Mouse (Mus musculus): ENCODE data around the gene Fam83b. TPM values are rescaled to one million over a fixed set of nuclear protein-coding genes. Genes with fewer than 3 reads are reported as not detected.

Fam83b gene
- polyA plus RNA-seq, 1 experiment from 2014 or later, result 0.64 TPM

GRCm38 (mm10) chr9:76553115-76553514 is 13.8 kb downstream of the Fam83b start:
- Histone ChIP-seq H3K4me3 (no peak overlapping the region), H3K36me3 (no peaks in the 10 kb centered on the region), H3K27ac (no peak overlapping the region), H3K9me3 (no peaks in the 10 kb centered on the region), H3K27me3 (ENCODE audit: insufficient read depth, poor library complexity, severe bottlenecking) (no peaks in the 10 kb centered on the region), H3K4me1 (no peaks in the 10 kb centered on the region)
- 89% methylated on average over 1 of the region's 1 CpGs for WGBS
- no peak for DNase-seq (ENCODE audit: low spot score)

- peaks cover 3% of the 10 kb centered on the region; the same call in 1 of the 2 replicates for H3K4me1 ChIP-seq
- no peaks in the 10 kb centered on the region for H3K36me3 ChIP-seq
- H3K4me3 ChIP-seq, result no peak overlapping the region
- 45% methylated on average over 3 of the region's 3 CpGs for WGBS
- no peaks in the 10 kb centered on the region for H3K27me3 ChIP-seq (ENCODE audit: insufficient read depth, poor library complexity, severe bottlenecking)
- DNase-seq (ENCODE audit: low spot score), result no peak
- H3K9me3 ChIP-seq, result no peaks in the 10 kb centered on the region
- no peak overlapping the region for H3K27ac ChIP-seq
These were observed 20.2 kb downstream of the Fam83b start for GRCm38 (mm10) chr9:76546714-76547113.

- Histone ChIP-seq H3K9me3 (no peaks in the 10 kb centered on the region), H3K4me3 (no peak overlapping the region), H3K27ac (no peak overlapping the region), H3K36me3 (no peaks in the 10 kb centered on the region), H3K4me1 (0 out of 2 replicates have a peak, but pooled peaks cover under 1% of the 10 kb centered on the region), H3K27me3 (ENCODE audit: insufficient read depth, poor library complexity, severe bottlenecking) (no peaks in the 10 kb centered on the region)
- 67% methylated on average over 4 of the region's 4 CpGs for WGBS
- DNase-seq (ENCODE audit: low spot score), result no peak
These were observed 26.2 kb downstream of the Fam83b start for GRCm38 (mm10) chr9:76540684-76541083.

- Histone ChIP-seq H3K36me3 (no peaks in the 10 kb centered on the region), H3K9me3 (no peaks in the 10 kb centered on the region), H3K27ac (no peak overlapping the region), H3K4me3 (no peak overlapping the region), H3K27me3 (ENCODE audit: insufficient read depth, poor library complexity, severe bottlenecking) (no peaks in the 10 kb centered on the region), H3K4me1 (no peaks in the 10 kb centered on the region)
- WGBS, result 73% methylated on average over 6 of the region's 7 CpGs
- DNase-seq (ENCODE audit: low spot score), result no peak
These were observed 26.8 kb downstream of the Fam83b start for GRCm38 (mm10) chr9:76539953-76540621.

- H3K9me3 ChIP-seq, result no peaks in the 10 kb centered on the region
- H3K27me3 ChIP-seq (ENCODE audit: insufficient read depth, poor library complexity, severe bottlenecking), result no peaks in the 10 kb centered on the region
- H3K4me3 ChIP-seq, result no peak overlapping the region
- H3K36me3 ChIP-seq, result no peaks in the 10 kb centered on the region
- no peak overlapping the region for H3K27ac ChIP-seq
- DNase-seq (ENCODE audit: low spot score), result no peak
- no peaks in the 10 kb centered on the region for H3K4me1 ChIP-seq
- 66% methylated on average over 7 of the region's 7 CpGs for WGBS
These were observed 27.6 kb downstream of the Fam83b start for GRCm38 (mm10) chr9:76539271-76539670.

GRCm38 (mm10) chr9:76536032-76536431 is 30.9 kb downstream of the Fam83b start:
- Histone ChIP-seq H3K4me3 (no peak overlapping the region), H3K4me1 (no peaks in the 10 kb centered on the region), H3K27me3 (ENCODE audit: insufficient read depth, poor library complexity, severe bottlenecking) (no peaks in the 10 kb centered on the region), H3K9me3 (no peaks in the 10 kb centered on the region), H3K27ac (no peak overlapping the region), H3K36me3 (no peaks in the 10 kb centered on the region)
- 88% methylated on average over 9 of the region's 9 CpGs for WGBS
- DNase-seq (ENCODE audit: low spot score), result no peak

- no peak for DNase-seq (ENCODE audit: low spot score)
- no peak overlapping the region for H3K27ac ChIP-seq
- no peaks in the 10 kb centered on the region for H3K4me1 ChIP-seq
- H3K4me3 ChIP-seq, result no peak overlapping the region
- WGBS, result 83% methylated on average over 3 of the region's 3 CpGs
- H3K36me3 ChIP-seq, result no peaks in the 10 kb centered on the region
- no peaks in the 10 kb centered on the region for H3K9me3 ChIP-seq
- H3K27me3 ChIP-seq (ENCODE audit: insufficient read depth, poor library complexity, severe bottlenecking), result no peaks in the 10 kb centered on the region
These were observed 34.5 kb downstream of the Fam83b start for GRCm38 (mm10) chr9:76532403-76532802.

GRCm38 (mm10) chr9:76531368-76531767 is 35.5 kb downstream of the Fam83b start:
- H3K36me3 ChIP-seq, result no peaks in the 10 kb centered on the region
- H3K9me3 ChIP-seq, result no peaks in the 10 kb centered on the region
- no peak overlapping the region for H3K4me3 ChIP-seq
- no peak for DNase-seq (ENCODE audit: low spot score)
- no peak overlapping the region for H3K27ac ChIP-seq
- WGBS, result 85% methylated on average over 4 of the region's 4 CpGs
- H3K4me1 ChIP-seq, result no peaks in the 10 kb centered on the region
- no peaks in the 10 kb centered on the region for H3K27me3 ChIP-seq (ENCODE audit: insufficient read depth, poor library complexity, severe bottlenecking)

GRCm38 (mm10) chr9:76525592-76525991 is 41.3 kb downstream of the Fam83b start:
- Histone ChIP-seq H3K36me3 (no peaks in the 10 kb centered on the region), H3K4me3 (no peak overlapping the region), H3K27ac (no peak overlapping the region), H3K4me1 (no peaks in the 10 kb centered on the region), H3K9me3 (no peaks in the 10 kb centered on the region), H3K27me3 (ENCODE audit: insufficient read depth, poor library complexity, severe bottlenecking) (no peaks in the 10 kb centered on the region)
- DNase-seq (ENCODE audit: low spot score), result no peak

- Histone ChIP-seq H3K4me3 (no peak overlapping the region), H3K36me3 (no peaks in the 10 kb centered on the region), H3K27me3 (ENCODE audit: insufficient read depth, poor library complexity, severe bottlenecking) (no peaks in the 10 kb centered on the region), H3K9me3 (no peaks in the 10 kb centered on the region), H3K27ac (no peak overlapping the region), H3K4me1 (no peaks in the 10 kb centered on the region)
- no peak for DNase-seq (ENCODE audit: low spot score)
These were observed 43.8 kb downstream of the Fam83b start for GRCm38 (mm10) chr9:76523075-76523474.

GRCm38 (mm10) chr9:76521640-76522039 is 45.3 kb downstream of the Fam83b start:
- no peak overlapping the region for H3K4me3 ChIP-seq
- no peak for DNase-seq (ENCODE audit: low spot score)
- WGBS, result 75% methylated on average over 3 of the region's 3 CpGs

GRCm38 (mm10) chr9:76518665-76519064 is 48.3 kb downstream of the Fam83b start:
- H3K4me3 ChIP-seq, result no peak overlapping the region

More at GRCm38 (mm10) chr9:76521640-76522039, 45.3 kb downstream of the Fam83b start:
- Histone ChIP-seq H3K27ac (no peak overlapping the region), H3K9me3 (no peaks in the 10 kb centered on the region), H3K4me1 (no peaks in the 10 kb centered on the region), H3K27me3 (ENCODE audit: insufficient read depth, poor library complexity, severe bottlenecking) (no peaks in the 10 kb centered on the region), H3K36me3 (no peaks in the 10 kb centered on the region)

GRCm38 (mm10) chr9:76505650-76506049 is 61.3 kb downstream of the Fam83b start:
- no peak for DNase-seq (ENCODE audit: low spot score)
- no peak overlapping the region for H3K4me3 ChIP-seq
- H3K27ac ChIP-seq, result no peak overlapping the region
- no peaks in the 10 kb centered on the region for H3K27me3 ChIP-seq (ENCODE audit: insufficient read depth, poor library complexity, severe bottlenecking)
- H3K9me3 ChIP-seq, result no peaks in the 10 kb centered on the region
- H3K4me1 ChIP-seq, result 0 out of 2 replicates have a peak, but pooled peaks cover 7% of the 10 kb centered on the region
- no peaks in the 10 kb centered on the region for H3K36me3 ChIP-seq

More at GRCm38 (mm10) chr9:76518665-76519064, 48.3 kb downstream of the Fam83b start:
- Histone ChIP-seq H3K27ac (no peak overlapping the region), H3K9me3 (no peaks in the 10 kb centered on the region), H3K36me3 (no peaks in the 10 kb centered on the region), H3K4me1 (no peaks in the 10 kb centered on the region), H3K27me3 (ENCODE audit: insufficient read depth, poor library complexity, severe bottlenecking) (no peaks in the 10 kb centered on the region)
- no peak for DNase-seq (ENCODE audit: low spot score)
- WGBS, result 67% methylated on average over 1 of the region's 1 CpGs

- Histone ChIP-seq H3K36me3 (no peaks in the 10 kb centered on the region), H3K27me3 (ENCODE audit: insufficient read depth, poor library complexity, severe bottlenecking) (no peaks in the 10 kb centered on the region), H3K27ac (no peak overlapping the region), H3K4me3 (no peak overlapping the region), H3K4me1 (no peaks in the 10 kb centered on the region), H3K9me3 (no peaks in the 10 kb centered on the region)
- DNase-seq (ENCODE audit: low spot score), result no peak
- 89% methylated on average over 3 of the region's 3 CpGs for whole genome bisulfite sequencing
These were observed 77.2 kb downstream of the Fam83b start for GRCm38 (mm10) chr9:76489737-76490136.

All from heart, embryonic 10.5 days (tissue).